Mouse (Mus musculus) CH12.LX (cell line): Measurements from ENCODE around the gene Pcyt2. TPM values are rescaled to one million over a fixed set of nuclear protein-coding genes. Genes with fewer than 3 reads are reported as not detected.

Experiments
- DNase-seq: peaks from one replicate; pipeline ENCODE4 v3.0.0-alpha.2; 2013; ENCODE audit errors: extremely low read depth
- H3K27ac ChIP-seq: 2 replicates; pipeline ENCODE4 v1.5.1; 2012; ENCODE audit warnings: low read depth, mild to moderate bottlenecking, control low read depth, moderate library complexity; ENCODE audit not compliant: insufficient read depth
- H3K27me3 ChIP-seq: replicated peaks from 2 replicates; pipeline ENCODE3; 2012; ENCODE audit warnings: inconsistent platforms
- H3K36me3 ChIP-seq, 2 experiments: replicated peaks in 1 of 2; 2 replicates each; pipeline versions ENCODE3 to v1.6.1; 2012; ENCODE audit warnings: inconsistent platforms in 1 of 2, low read length in 1 of 2, mild to moderate bottlenecking in 1 of 2, mixed read lengths in 1 of 2, moderate library complexity in 1 of 2; ENCODE audit not compliant: control insufficient read depth in 1 of 2, insufficient read depth in 1 of 2
- H3K4me1 ChIP-seq, 2 experiments: 2 replicates each; pipeline ENCODE4 v1.6.1; 2012; ENCODE audit warnings: inconsistent platforms in 1 of 2, moderate library complexity in 1 of 2; ENCODE audit not compliant: insufficient read depth in 2 of 2, control insufficient read depth in 1 of 2
- H3K4me2 ChIP-seq: 2 replicates; pipeline ENCODE4 v1.6.1; 2012; ENCODE audit warnings: low read depth, mild to moderate bottlenecking, control low read depth; ENCODE audit not compliant: poor library complexity, insufficient read depth, severe bottlenecking
- H3K4me3 ChIP-seq, 3 experiments: fragments of 150-350 bp in 1 of 3; sonication (generic) in 1 of 3; replicated peaks in 1 of 3; 2 replicates each; pipeline versions ENCODE3 to v1.5.1; 2011 to 2012; ENCODE audit warnings: low read depth in 2 of 3, low read length in 2 of 3, mild to moderate bottlenecking in 2 of 3, moderate library complexity in 2 of 3, control low read depth in 1 of 3, improper control_type of control experiment in 1 of 3, inconsistent platforms in 1 of 3, mixed read lengths in 1 of 3; ENCODE audit not compliant: poor library complexity in 1 of 3
- H3K79me2 ChIP-seq: replicated peaks from 2 replicates; pipeline ENCODE4 v1.6.1; 2012; ENCODE audit warnings: mild to moderate bottlenecking, moderate library complexity; ENCODE audit not compliant: control insufficient read depth, poor library complexity, insufficient read depth, severe bottlenecking; ENCODE audit errors: extremely low read depth
- H3K9ac ChIP-seq: 2 replicates; pipeline ENCODE4 v1.6.1; 2012; ENCODE audit warnings: low read depth, mild to moderate bottlenecking, control low read depth, moderate library complexity; ENCODE audit not compliant: insufficient read depth
- H3K9me3 ChIP-seq: replicated peaks from 2 replicates; pipeline ENCODE3; 2012; ENCODE audit warnings: low read length, inconsistent platforms, mixed read lengths
- BHLHE40 ChIP-seq: IDR thresholded peaks from 2 replicates; pipeline ENCODE4 v1.6.1; 2011; ENCODE audit warnings: mild to moderate bottlenecking, low read depth, low read length, improper control_type of control experiment
- CHD1 ChIP-seq: IDR thresholded peaks from 2 replicates; pipeline ENCODE4 v1.6.1; 2012; ENCODE audit warnings: low read depth, low read length, improper control_type of control experiment, inconsistent platforms
- CTCF ChIP-seq, 2 experiments: IDR thresholded peaks in 1 of 2; conservative IDR thresholded peaks in 1 of 2; 2 replicates each; pipeline ENCODE4 v1.5.1; 2011 to 2012; ENCODE audit warnings: low read depth in 2 of 2, low read length in 2 of 2, improper control_type of control experiment in 1 of 2, inconsistent platforms in 1 of 2, mild to moderate bottlenecking in 1 of 2, moderate library complexity in 1 of 2
- E2F4 ChIP-seq: IDR thresholded peaks from 2 replicates; pipeline ENCODE4 v1.6.1; 2011; ENCODE audit warnings: low read depth, low read length, improper control_type of control experiment; ENCODE audit not compliant: insufficient replicate concordance
- EP300 ChIP-seq: IDR thresholded peaks from 2 replicates; pipeline ENCODE4 v1.6.1; 2011; ENCODE audit warnings: low read length, improper control_type of control experiment
- HCFC1 ChIP-seq: IDR thresholded peaks from 2 replicates; pipeline ENCODE4 v1.6.1; 2012; ENCODE audit warnings: low read depth, mild to moderate bottlenecking, inconsistent platforms, low read length, improper control_type of control experiment
- POLR2AphosphoS2 ChIP-seq: IDR thresholded peaks from 2 replicates; pipeline ENCODE4 v1.6.1; 2011; ENCODE audit warnings: low read depth, low read length, improper control_type of control experiment
- SIN3A ChIP-seq: IDR thresholded peaks from 2 replicates; pipeline ENCODE4 v1.6.1; 2012; ENCODE audit warnings: low read length, improper control_type of control experiment, inconsistent platforms
- TBP ChIP-seq: conservative IDR thresholded peaks from 2 replicates; pipeline ENCODE4 v1.6.1; 2011; ENCODE audit warnings: low read depth, low read length, improper control_type of control experiment
- UBTF ChIP-seq: IDR thresholded peaks from 2 replicates; pipeline ENCODE4 v1.6.1; 2012; ENCODE audit warnings: low read depth, mild to moderate bottlenecking, inconsistent platforms, low read length, improper control_type of control experiment, moderate library complexity
- USF1 ChIP-seq: IDR thresholded peaks from 2 replicates; pipeline ENCODE4 v1.6.1; 2014; ENCODE audit warnings: low read depth, mild to moderate bottlenecking, inconsistent platforms, low read length, improper control_type of control experiment
- ZKSCAN1 ChIP-seq: IDR thresholded peaks from 2 replicates; pipeline ENCODE4 v1.6.1; 2012; ENCODE audit warnings: low read depth, inconsistent platforms, low read length, improper control_type of control experiment, borderline replicate concordance
- ZMIZ1 ChIP-seq: IDR thresholded peaks from 2 replicates; pipeline ENCODE4 v1.6.1; 2012; ENCODE audit warnings: low read depth, mild to moderate bottlenecking, inconsistent platforms, low read length, improper control_type of control experiment
- dilution Hi-C: fragments of 300-500 bp; cut with MboI; formaldehyde crosslinking; loops from 2 replicates; pipeline ENCODE4 v1.14.3; 2020; ENCODE audit warnings: low sequenced_read_pairs; ENCODE audit not compliant: extremely low pct_unique_long_range_greater_than_20kb, extremely low pct_ligation_motif_present
- in situ Hi-C: fragments of 300-500 bp; cut with MboI; formaldehyde crosslinking; loops from 3 replicates; pipeline ENCODE4 v1.14.3; 2019; ENCODE audit warnings: low sequenced_read_pairs, low pct_ligation_motif_present, low pct_unique_long_range_greater_than_20kb, mixed read lengths
- polyA plus RNA-seq: library from polyadenylated mRNA; unstranded; fragments of >175 nt; gene quantifications from 2 replicates; pipeline ENCODE4 v1.2.1, GENCODE M21; 2012; ENCODE audit warnings: low read depth; ENCODE audit not compliant: insufficient read length
- total RNA-seq, 2 experiments: library from RNA; depleted of rRNA; stranded (reverse); fragments of 300-350 nt in 1 of 2; fragments of >200 nt in 1 of 2; gene quantifications; 2 replicates each; pipeline ENCODE4 v1.2.3; 2012 to 2014

Gene Pcyt2
- total and polyA plus RNA-seq, 3 experiments = 154 to 166 (median 155) TPM

DNA sequence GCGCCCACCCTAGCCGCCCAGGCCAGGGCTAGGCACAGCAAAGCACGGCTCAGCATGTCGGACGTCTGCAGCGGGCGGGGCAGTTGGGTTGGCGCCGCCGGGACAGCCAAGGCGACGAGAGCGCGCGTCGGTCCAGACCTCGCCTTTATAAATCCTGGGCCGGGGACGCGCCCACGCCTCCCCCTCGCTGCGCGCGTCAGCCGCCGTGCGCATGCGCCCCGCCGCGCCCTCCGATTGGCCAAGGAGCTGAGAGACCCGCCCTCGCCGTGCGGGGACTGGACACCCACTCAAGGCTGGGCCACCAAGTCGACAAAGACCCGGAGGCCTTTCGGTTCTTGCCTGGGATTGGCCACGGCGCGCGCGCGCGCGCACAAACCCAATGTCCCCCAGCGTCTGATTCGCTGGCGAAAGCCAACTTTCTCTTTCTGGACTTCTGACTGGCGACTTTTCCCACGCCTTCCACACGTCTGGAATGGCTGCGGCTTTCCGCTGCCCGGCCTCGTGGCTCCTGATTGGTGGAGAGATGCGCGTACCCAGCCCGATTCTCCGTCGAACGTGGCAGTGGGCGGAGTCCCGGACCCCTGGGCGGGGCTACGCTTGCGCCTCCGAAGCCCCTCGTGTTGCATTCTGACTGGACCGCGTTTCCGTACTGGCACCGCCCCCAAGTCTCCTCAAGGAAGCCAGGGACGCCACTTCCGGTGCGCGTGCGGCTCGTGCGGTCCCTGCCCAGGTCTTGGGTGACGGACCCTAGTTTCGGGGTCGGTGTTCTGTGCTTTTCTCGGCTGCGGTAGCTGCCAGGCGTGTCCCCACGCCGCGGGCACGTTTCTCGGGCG, 44.8 kb downstream of the Pcyt2 start, which contains the start of gene P4hb (continued):
- TF ChIP-seq ZKSCAN1 = no peak
- peak; percentile 99 for TF ChIP-seq BHLHE40
- TF ChIP-seq POLR2AphosphoS2 = peak; percentile 95
- TF ChIP-seq CTCF (conservative IDR thresholded peaks at IDR 0.05 in 1 of 2, IDR thresholded peaks at IDR 0.05 in 1 of 2; ENCODE audit: low read depth in 2 of 2, low read length in 2 of 2) = no peak
- no peak for TF ChIP-seq CHD1
- peak; percentile 95 for TF ChIP-seq TBP

DNA sequence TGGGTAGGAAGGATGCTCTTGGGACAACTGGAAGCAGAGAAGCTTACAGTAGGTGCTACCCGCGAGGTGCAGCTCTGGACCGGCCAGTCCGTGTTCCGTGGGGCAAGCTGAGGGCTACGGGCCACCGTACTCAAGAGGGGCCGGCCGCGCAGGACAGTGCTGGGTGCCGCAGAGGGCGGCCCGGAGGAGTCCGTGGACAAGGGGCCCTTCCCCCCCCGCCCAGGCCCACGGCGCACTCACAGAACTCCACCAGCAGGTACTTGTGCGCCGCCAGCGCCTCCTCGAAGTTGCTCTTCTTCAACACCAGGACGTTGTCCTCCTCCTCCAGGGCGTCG, 45.4 kb downstream of the Pcyt2 start:
- Histone ChIP-seq H3K9me3 (no peaks in the 10 kb centered on the region), H3K4me1 (peaks cover 4 to 50% of the 10 kb centered on the region in 2 experiments), H3K27ac (peak overlapping the region; percentile 55), H3K27me3 (no peaks in the 10 kb centered on the region), H3K4me3 (peak overlapping the region; percentile 81 to 93 (median 91)), H3K36me3 (peaks cover 36 to 48% of the 10 kb centered on the region in 2 experiments), H3K4me2 (peak overlapping the region; percentile 79), H3K9ac (peak overlapping the region; percentile 78), H3K79me2 (peaks cover 41% of the 10 kb centered on the region)
- no peak for DNase-seq
- TF ChIP-seq USF1 (no peak), UBTF (no peak; the same call in 1 of the 2 replicates), CHD1 (no peak), E2F4 (no peak), SIN3A (no peak), ZMIZ1 (no peak)
- in situ Hi-C loops = no loop called here
- dilution Hi-C loops = no loop called here

DNA sequence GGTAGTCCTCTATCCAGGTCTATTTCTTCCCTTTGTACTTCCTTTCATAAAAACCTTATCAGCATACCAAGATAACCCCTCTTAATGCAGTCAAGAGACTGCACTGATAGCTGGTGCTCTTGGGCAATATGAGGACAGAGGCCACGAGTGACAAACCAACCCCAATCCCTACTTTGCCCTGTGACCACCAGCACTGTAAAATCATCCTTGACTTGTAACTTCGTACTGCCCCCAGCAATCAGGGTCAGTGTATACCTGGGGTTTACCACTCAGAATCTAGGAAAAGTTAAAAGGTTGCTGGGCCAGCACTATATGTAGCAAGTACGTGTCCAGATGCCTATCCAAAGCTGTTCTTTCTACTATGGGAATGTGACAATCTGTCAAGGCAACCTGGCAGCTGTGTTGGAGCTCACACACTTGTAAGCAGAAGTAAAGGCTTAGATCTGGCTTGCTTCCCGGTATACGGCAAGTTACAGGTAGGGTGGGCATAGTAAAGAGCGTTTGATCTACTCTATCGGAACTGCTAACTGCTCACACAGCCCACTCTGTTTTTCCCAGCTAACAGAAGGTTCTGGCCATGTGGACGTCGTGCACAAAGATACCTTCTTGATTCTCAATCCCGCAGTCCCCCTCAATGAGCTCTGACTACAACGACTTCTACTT, 45.9 kb downstream of the Pcyt2 start:
- in situ Hi-C loops = no loop called here
- no peak for DNase-seq
- peaks cover 4 to 46% of the 10 kb centered on the region in 2 experiments for H3K4me1 ChIP-seq

More for the DNA sequence above, 45.9 kb downstream of the Pcyt2 start:
- H3K27ac ChIP-seq = peak overlapping the region; percentile 55
- peaks cover 46% of the 10 kb centered on the region for H3K79me2 ChIP-seq
- peak overlapping the region; percentile 79 for H3K4me2 ChIP-seq
- peak overlapping the region; percentile 81 to 93 (median 91) for H3K4me3 ChIP-seq
- H3K9me3 ChIP-seq = no peaks in the 10 kb centered on the region
- TF ChIP-seq SIN3A (peak; percentile 28; the same call in 1 of the 2 replicates), HCFC1 (no peak), EP300 (no peak), UBTF (0 out of 2 replicates have a peak, but pooled peaks have one; percentile 13), USF1 (no peak)
- H3K36me3 ChIP-seq = peaks cover 36 to 48% of the 10 kb centered on the region in 2 experiments
- no peaks in the 10 kb centered on the region for H3K27me3 ChIP-seq
- dilution Hi-C loops = no loop called here
- H3K9ac ChIP-seq = peak overlapping the region; percentile 78
